Mouse (Mus musculus) stomach, embryonic 14.5 days (tissue): ENCODE results near the gene Lsamp. TPM values are rescaled to one million over a fixed set of nuclear protein-coding genes. Genes with fewer than 3 reads are reported as not detected.

ENCODE experiments used
- ATAC-seq: fragments of 200-750 bp; cut with Nextera tagmentation; 2 replicates; pipeline ENCODE4 v1.8.0; 2017; ENCODE audit warnings: low read depth, moderate TSS enrichment; ENCODE audit not compliant: insufficient number of reproducible peaks, insufficient read depth, low FRiP score
- H3K27ac ChIP-seq: fragments of 300-500 bp; sonication (generic); 2 replicates; pipeline ENCODE4 v1.5.1; 2014; ENCODE audit warnings: mild to moderate bottlenecking, low read length, moderate library complexity, mixed read lengths
- H3K27me3 ChIP-seq: fragments of 300-500 bp; sonication (generic); 2 replicates; pipeline ENCODE4 v1.6.1; 2014; ENCODE audit warnings: low read length, control low read depth, mixed read lengths; ENCODE audit not compliant: control insufficient read depth, insufficient read depth
- H3K36me3 ChIP-seq: fragments of 300-500 bp; sonication (generic); 2 replicates; pipeline ENCODE4 v1.6.1; 2014; ENCODE audit warnings: mild to moderate bottlenecking, control low read depth, low read length, moderate library complexity, mixed read lengths; ENCODE audit not compliant: control insufficient read depth, insufficient read depth
- H3K4me1 ChIP-seq: fragments of 300-500 bp; sonication (generic); 2 replicates; pipeline ENCODE4 v1.6.1; 2014; ENCODE audit warnings: low read length, control low read depth, mixed read lengths; ENCODE audit not compliant: control insufficient read depth, insufficient read depth
- H3K4me2 ChIP-seq: fragments of 300-500 bp; sonication (generic); replicated peaks from 2 replicates; pipeline ENCODE4 v1.6.1; 2014; ENCODE audit warnings: low read depth, low read length, control low read depth
- H3K4me3 ChIP-seq: fragments of 300-500 bp; sonication (generic); 2 replicates; pipeline ENCODE4 v1.5.1; 2014; ENCODE audit warnings: low read depth, low read length, control low read depth
- H3K9ac ChIP-seq: fragments of 300-500 bp; sonication (generic); replicated peaks from 2 replicates; pipeline ENCODE4 v1.6.1; 2014; ENCODE audit warnings: low read depth, mild to moderate bottlenecking, control low read depth, low read length, moderate library complexity, mixed read lengths
- H3K9me3 ChIP-seq: fragments of 300-500 bp; sonication (generic); 2 replicates; pipeline ENCODE4 v1.6.1; 2016; ENCODE audit warnings: low read depth, low read length, control low read depth; ENCODE audit not compliant: control insufficient read depth
- WGBS: fragments of 180-500 bp; shearing (Covaris S2); extraction: QIAGEN DNeasy Blood & Tissue Kit; methylation state at CpG from one replicate; pipeline ENCODE4 v1.1.7; 2014; 5-methylcytosine and 5-hydroxymethylcytosine counted together
- polyA plus RNA-seq: library from polyadenylated mRNA; unstranded; fragments of >200 nt; fragmentation: Nextera tagmentation; extraction: Ambion mirVana; gene quantifications from 2 replicates; pipeline ENCODE4 v1.2.1, GENCODE M21; 2014

Lsamp gene
- polyA plus RNA-seq, 1 experiment from 2014 or later = 15.6 TPM

GRCm38 (mm10) chr16:40392106-40392505 is 407.9 kb downstream of the Lsamp start:
- Histone ChIP-seq H3K4me1 (no peaks in the 10 kb centered on the region), H3K9ac (no peak overlapping the region), H3K4me3 (no peak overlapping the region), H3K9me3 (no peaks in the 10 kb centered on the region), H3K27me3 (no peaks in the 10 kb centered on the region), H3K4me2 (no peak overlapping the region), H3K27ac (no peak overlapping the region), H3K36me3 (no peaks in the 10 kb centered on the region)
- ATAC-seq = no peak
- WGBS = 68% methylated on average over 4 of the region's 4 CpGs

- H3K4me2 ChIP-seq = no peak overlapping the region
- no peaks in the 10 kb centered on the region for H3K36me3 ChIP-seq
- H3K9me3 ChIP-seq = no peaks in the 10 kb centered on the region
- no peaks in the 10 kb centered on the region for H3K27me3 ChIP-seq
- WGBS = 81% methylated on average over 2 of the region's 2 CpGs
- H3K27ac ChIP-seq = no peak overlapping the region
- no peaks in the 10 kb centered on the region for H3K4me1 ChIP-seq
- no peak overlapping the region for H3K9ac ChIP-seq
- no peak for ATAC-seq
- H3K4me3 ChIP-seq = no peak overlapping the region
Measured at GRCm38 (mm10) chr16:40399531-40399930, 415.4 kb downstream of the Lsamp start.

DNA sequence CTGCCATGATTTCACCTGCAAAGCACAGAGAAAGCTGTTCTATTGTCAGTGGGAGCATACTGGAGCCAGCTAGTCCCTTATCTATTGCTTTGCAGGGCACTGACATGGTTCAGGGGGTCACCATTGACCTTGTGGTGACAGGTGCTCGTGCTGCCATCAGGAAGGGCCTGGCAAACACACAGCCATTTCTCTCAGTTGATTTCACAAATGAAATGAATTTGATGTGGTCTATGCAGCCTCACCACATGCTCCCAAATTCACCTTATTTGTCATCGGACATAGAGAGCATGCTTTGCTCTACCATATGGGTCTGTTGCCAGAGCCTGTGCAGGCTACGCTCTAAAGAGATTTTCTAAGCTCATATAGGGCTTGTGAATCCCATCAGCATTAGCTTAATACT is 450.1 kb downstream of the Lsamp start:
- ATAC-seq = no peak
- Histone ChIP-seq H3K36me3 (no peaks in the 10 kb centered on the region), H3K27ac (no peak overlapping the region), H3K9me3 (no peaks in the 10 kb centered on the region), H3K9ac (no peak overlapping the region), H3K27me3 (no peaks in the 10 kb centered on the region), H3K4me3 (no peak overlapping the region), H3K4me2 (no peak overlapping the region), H3K4me1 (no peaks in the 10 kb centered on the region)
- WGBS = 84% methylated on average over 3 of the region's 3 CpGs

DNA sequence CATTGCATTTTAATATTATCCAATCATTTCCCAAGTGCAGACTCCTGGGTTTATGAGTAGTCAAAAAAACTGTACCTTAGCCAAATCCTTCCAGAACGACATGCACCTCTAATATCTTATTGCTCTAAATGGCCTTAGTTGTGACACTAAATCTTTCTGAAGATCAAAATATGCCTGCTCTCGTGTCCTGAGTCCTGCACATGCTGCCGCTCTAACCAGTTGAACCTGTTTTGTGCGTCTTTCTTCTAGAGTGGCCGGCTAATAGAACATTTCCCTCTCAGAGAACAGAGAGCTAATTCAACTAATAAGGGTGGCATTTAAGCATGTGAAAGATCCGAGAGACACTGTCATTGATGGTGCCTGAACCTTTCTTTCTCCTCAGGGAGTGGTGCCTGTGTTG is 452.3 kb downstream of the Lsamp start:
- Histone ChIP-seq H3K9me3 (no peaks in the 10 kb centered on the region), H3K4me3 (no peak overlapping the region), H3K9ac (no peak overlapping the region), H3K36me3 (no peaks in the 10 kb centered on the region), H3K27ac (no peak overlapping the region), H3K4me1 (no peaks in the 10 kb centered on the region), H3K4me2 (no peak overlapping the region), H3K27me3 (no peaks in the 10 kb centered on the region)
- WGBS = 64% methylated on average over 6 of the region's 6 CpGs
- no peak for ATAC-seq

DNA sequence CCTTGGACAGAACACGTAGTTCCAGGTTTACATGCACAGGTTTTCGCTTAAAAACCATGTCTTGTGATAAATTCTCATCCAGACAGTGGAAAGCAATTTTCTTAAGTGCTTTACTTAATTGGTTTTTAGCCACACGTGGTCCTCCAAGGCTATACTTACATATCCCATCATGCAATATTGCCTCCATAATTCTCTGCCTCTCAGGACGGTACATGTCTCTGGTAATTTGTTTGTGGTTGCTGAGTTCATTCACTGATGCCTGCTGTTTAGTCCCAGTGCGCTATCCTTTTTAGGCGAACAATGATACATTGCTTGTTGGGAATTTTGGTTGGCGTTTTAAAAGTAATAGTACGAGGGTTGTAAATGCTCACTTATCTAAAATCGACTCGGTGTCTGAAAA is 453.7 kb downstream of the Lsamp start:
- 84% methylated on average over 10 of the region's 10 CpGs for WGBS
- Histone ChIP-seq H3K4me1 (no peaks in the 10 kb centered on the region), H3K27me3 (no peaks in the 10 kb centered on the region), H3K9ac (no peak overlapping the region), H3K9me3 (no peaks in the 10 kb centered on the region), H3K27ac (no peak overlapping the region), H3K36me3 (no peaks in the 10 kb centered on the region), H3K4me3 (no peak overlapping the region), H3K4me2 (no peak overlapping the region)
- no peak for ATAC-seq

- no peak for ATAC-seq
- H3K4me2 ChIP-seq = no peak overlapping the region
- WGBS = 63% methylated on average over 1 of the region's 1 CpGs
Measured at GRCm38 (mm10) chr16:40438876-40439275, 454.7 kb downstream of the Lsamp start.

DNA sequence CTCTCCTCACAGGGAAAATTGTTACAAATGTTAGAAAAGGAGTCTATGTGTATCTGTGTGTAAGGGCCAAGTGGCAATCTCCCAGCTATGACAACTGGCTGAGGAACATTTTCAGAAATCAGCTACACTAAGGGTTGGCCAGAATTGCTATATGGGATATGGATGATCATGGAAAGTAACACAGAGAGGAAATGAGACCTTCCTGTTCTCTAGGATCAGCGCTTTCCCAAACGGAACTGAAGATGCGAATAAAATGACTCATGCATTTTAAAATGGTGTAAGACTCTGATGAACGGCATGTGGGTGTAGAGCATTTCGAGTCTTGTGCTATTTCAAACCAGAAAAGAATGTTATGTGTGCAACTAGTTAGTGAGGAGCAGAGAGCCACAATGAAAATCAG is 462.4 kb downstream of the Lsamp start:
- Histone ChIP-seq H3K9ac (no peak overlapping the region), H3K36me3 (no peaks in the 10 kb centered on the region), H3K9me3 (no peaks in the 10 kb centered on the region), H3K27me3 (no peaks in the 10 kb centered on the region), H3K4me1 (no peaks in the 10 kb centered on the region), H3K4me3 (no peak overlapping the region), H3K27ac (no peak overlapping the region), H3K4me2 (no peak overlapping the region)
- ATAC-seq = no peak
- 88% methylated on average over 5 of the region's 5 CpGs for WGBS

More at GRCm38 (mm10) chr16:40438876-40439275, 454.7 kb downstream of the Lsamp start:
- H3K36me3 ChIP-seq = no peaks in the 10 kb centered on the region
- H3K4me1 ChIP-seq = no peaks in the 10 kb centered on the region
- H3K4me3 ChIP-seq = no peak overlapping the region
- H3K9ac ChIP-seq = no peak overlapping the region
- H3K27me3 ChIP-seq = no peaks in the 10 kb centered on the region
- no peaks in the 10 kb centered on the region for H3K9me3 ChIP-seq
- H3K27ac ChIP-seq = no peak overlapping the region

- Histone ChIP-seq H3K27ac (no peak overlapping the region), H3K36me3 (no peaks in the 10 kb centered on the region), H3K27me3 (no peaks in the 10 kb centered on the region), H3K4me2 (no peak overlapping the region), H3K4me3 (no peak overlapping the region), H3K9ac (no peak overlapping the region), H3K9me3 (no peaks in the 10 kb centered on the region), H3K4me1 (no peaks in the 10 kb centered on the region)
- 47% methylated on average over 15 of the region's 15 CpGs for WGBS
- peak; percentile 63; the same call in 1 of the 2 replicates for ATAC-seq
Measured at GRCm38 (mm10) chr16:40463411-40464058, 479.4 kb downstream of the Lsamp start.

DNA sequence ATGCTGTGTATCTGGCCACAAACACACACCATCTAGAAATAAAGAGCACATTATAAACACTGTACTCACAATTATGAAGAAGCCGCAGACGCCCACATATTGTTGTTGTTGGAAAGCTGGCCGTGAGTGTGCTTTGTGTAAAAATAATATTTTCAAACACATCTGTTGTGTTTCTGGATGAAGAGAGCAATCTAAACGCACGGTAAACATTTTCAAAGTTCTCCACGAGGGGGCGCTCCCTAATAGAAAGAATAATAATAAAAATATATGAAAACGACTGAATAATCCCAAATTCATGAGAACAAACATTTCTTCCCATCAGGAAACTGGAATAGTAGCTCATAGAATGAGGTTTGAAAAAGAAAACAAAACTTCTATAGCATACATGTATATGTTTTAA is 482.4 kb downstream of the Lsamp start:
- Histone ChIP-seq H3K36me3 (no peaks in the 10 kb centered on the region), H3K27ac (no peak overlapping the region), H3K9me3 (no peaks in the 10 kb centered on the region), H3K27me3 (no peaks in the 10 kb centered on the region), H3K4me3 (no peak overlapping the region), H3K4me2 (no peak overlapping the region), H3K4me1 (no peaks in the 10 kb centered on the region), H3K9ac (no peak overlapping the region)
- no peak for ATAC-seq
- 17% methylated on average over 8 of the region's 8 CpGs for WGBS
